Comparison of ENCODE assay signal across 30 mouse cellular contexts in the genomic region with DNA sequence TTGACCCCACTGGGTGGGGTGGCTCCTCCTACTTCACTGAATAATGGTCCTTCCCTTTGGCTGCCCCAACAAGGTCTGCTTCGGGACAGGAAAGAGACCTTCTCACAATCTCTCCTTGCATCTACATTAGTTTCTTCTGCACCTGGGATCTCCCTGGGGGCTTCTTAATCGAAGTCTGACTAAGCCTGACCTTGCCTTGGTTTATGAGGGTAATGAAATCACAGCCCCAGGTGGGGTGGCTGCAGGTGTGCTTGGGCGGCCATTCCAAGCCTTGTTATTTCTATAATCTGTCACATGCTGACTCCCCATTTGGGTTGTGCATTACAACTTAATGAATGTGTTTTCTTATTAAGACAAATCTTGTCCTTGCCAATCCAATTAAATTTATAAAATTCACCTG.
DNase-seq lines count a peak whose midpoint lies in the region; ATAC-seq lines count a peak whose summit lies in the region.
"Had no signal": no experiment of that assay in that cellular context is flagged by ENCODE, and none has a peak within 500 bp of the region (broad histone marks: within the 10 kb centered on the region; RNA-seq: fewer than 3 reads in every experiment).

No protein-coding gene starts in this region.

- 0 out of 2 replicates have a peak, but pooled peaks cover 2% of the 10 kb centered on the region for H3K9me3 ChIP-seq in heart, embryonic 11.5 days (replicated peaks; ENCODE audit: control insufficient read depth, low read length)
- H3K9me3 ChIP-seq in limb, embryonic 12.5 days, result peaks cover 10% of the 10 kb centered on the region
- H3K9me3 ChIP-seq: embryonic facial prominence, embryonic 12.5 days; forebrain, embryonic 15.5 days had no signal

- H3K36me3 ChIP-seq in heart, embryonic 11.5 days (ENCODE audit: control insufficient read depth, insufficient read depth, low read length), result no peaks in the 10 kb centered on the region
- H3K36me3 ChIP-seq in limb, embryonic 12.5 days, result no peaks in the 10 kb centered on the region
- H3K36me3 ChIP-seq: embryonic facial prominence, embryonic 12.5 days; forebrain, embryonic 12.5 days; forebrain, embryonic 15.5 days; G1E; heart, embryonic 13.5 days had no signal

- ATAC-seq in heart, embryonic 11.5 days (replicated peaks; ENCODE audit: insufficient number of reproducible peaks, low FRiP score, low TSS enrichment), result no peak
- 0 out of 2 replicates have a peak, but pooled peaks have one; percentile 59 for ATAC-seq in limb, embryonic 12.5 days (ENCODE audit: insufficient number of reproducible peaks, insufficient read depth, low FRiP score, low TSS enrichment, low read depth)
- ATAC-seq: forebrain, embryonic 15.5 days; hindbrain, postnatal 0 days; inflammation-experienced regulatory T-cells, adult 6 months; intestine, embryonic 16.5 days; Patski had no signal

- H3K27ac ChIP-seq in heart, embryonic 11.5 days (ENCODE audit: low read depth, low read length), result no peak overlapping the region
- no peak overlapping the region; the same call in 1 of the 2 replicates for H3K27ac ChIP-seq in limb, embryonic 12.5 days
- H3K27ac ChIP-seq: embryonic facial prominence, embryonic 12.5 days; forebrain, embryonic 12.5 days; forebrain, embryonic 15.5 days; heart, embryonic 13.5 days; hindbrain, embryonic 14.5 days; hindbrain, postnatal 0 days had no signal

- peak; percentile 29 for DNase-seq in heart, adult 11 months
- DNase-seq in ZHBTc4 (ENCODE audit: low read depth, low spot score), result peak; percentile 4
- DNase-seq in embryo, embryonic 10.5 days (ENCODE audit: low spot score), result no peak
- DNase-seq in spleen, postnatal 36 days (ENCODE audit: low spot score in 2 of 2), result no peak
- DNase-seq: adrenal gland, adult 8-10 months; adrenal gland, postnatal 25 days; B cell, adult 2 months; cerebellum, adult 11-12 months; cerebellum, adult 8-10 months; cerebellum, postnatal 10 days; cerebellum, postnatal 36 days; gastrocnemius, postnatal 10 days; gastrocnemius, postnatal 36 days; heart, adult 18-20 months; heart, postnatal 14 days; heart, postnatal 4 days had no signal

- WGBS in heart, embryonic 11.5 days (ENCODE audit: insufficient replicate concordance), result 76% methylated on average over 3 of the region's 3 CpGs
- WGBS in limb, embryonic 12.5 days, result 26% methylated on average over 3 of the region's 3 CpGs

- H3K4me3 ChIP-seq in heart, embryonic 11.5 days (ENCODE audit: low read depth, low read length), result no peak overlapping the region
- H3K4me3 ChIP-seq in limb, embryonic 12.5 days (replicated peaks), result no peak overlapping the region
- H3K4me3 ChIP-seq: embryonic facial prominence, embryonic 12.5 days; erythroblast, embryonic 14.5 days; forebrain, embryonic 12.5 days; forebrain, embryonic 15.5 days; heart, embryonic 13.5 days had no signal

- no peak overlapping the region for H3K4me2 ChIP-seq in heart, embryonic 11.5 days
- no peak overlapping the region for H3K4me2 ChIP-seq in limb, embryonic 12.5 days
- H3K4me2 ChIP-seq: embryonic facial prominence, embryonic 12.5 days; forebrain, embryonic 12.5 days; forebrain, embryonic 15.5 days; heart, embryonic 13.5 days; hindbrain, embryonic 14.5 days had no signal

- H3K9ac ChIP-seq in heart, embryonic 11.5 days (ENCODE audit: low read depth, low read length), result no peak overlapping the region
- no peak overlapping the region for H3K9ac ChIP-seq in limb, embryonic 12.5 days (replicated peaks)
- H3K9ac ChIP-seq: embryonic facial prominence, embryonic 12.5 days; forebrain, embryonic 12.5 days; forebrain, embryonic 15.5 days; heart, embryonic 13.5 days; hindbrain, embryonic 14.5 days had no signal

- H3K27me3 ChIP-seq in heart, embryonic 11.5 days (ENCODE audit: control insufficient read depth, insufficient read depth, low read length), result no peaks in the 10 kb centered on the region
- H3K27me3 ChIP-seq in limb, embryonic 12.5 days, result no peaks in the 10 kb centered on the region
- H3K27me3 ChIP-seq: CH12.LX; embryonic facial prominence, embryonic 12.5 days; forebrain, embryonic 12.5 days; forebrain, embryonic 15.5 days; heart, embryonic 13.5 days; Patski had no signal

- H3K4me1 ChIP-seq in heart, embryonic 11.5 days (ENCODE audit: control insufficient read depth, insufficient read depth, low read length), result no peaks in the 10 kb centered on the region
- H3K4me1 ChIP-seq in limb, embryonic 12.5 days (replicated peaks), result no peaks in the 10 kb centered on the region
- H3K4me1 ChIP-seq: embryonic facial prominence, embryonic 12.5 days; forebrain, embryonic 12.5 days; forebrain, embryonic 15.5 days; heart, embryonic 13.5 days had no signal

Comparison
In these comparisons a context has a peak if more than half of its experiments do, and no peak if none do; other contexts are left out.
1. DNase-seq: peak in heart, adult 11 months (single experiment) and ZHBTc4 (single experiment); none in embryo, embryonic 10.5 days (single experiment) and spleen, postnatal 36 days (0 of 2).